Mouse (Mus musculus): ENCODE results near the gene Gm45716. TPM values are rescaled to one million over a fixed set of nuclear protein-coding genes. Genes with fewer than 3 reads are reported as not detected.

The Gm45716 gene
- polyA plus RNA-seq, 1 experiment from 2014 or later = 9.4 TPM

DNA sequence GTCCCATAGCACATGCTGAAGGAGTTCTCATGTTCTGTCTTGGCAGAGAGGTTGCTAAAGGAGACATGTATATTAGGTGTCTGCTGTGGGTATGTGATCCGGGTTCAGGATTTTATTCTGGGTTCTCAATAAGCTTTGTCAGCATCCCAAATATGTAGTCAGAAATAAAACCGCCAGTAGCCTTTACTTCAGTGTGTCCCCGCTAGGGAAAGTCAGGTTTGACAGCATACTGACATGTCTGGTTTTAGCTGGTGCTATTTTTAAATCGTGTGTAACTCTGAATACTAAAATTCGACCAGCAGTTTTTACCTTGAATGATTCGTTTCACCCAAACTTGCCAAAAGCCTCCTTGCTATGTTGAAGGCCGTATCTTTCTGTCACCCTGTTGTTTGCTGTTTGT is 78.1 kb downstream of the Gm45716 start:
- H3K9me3 ChIP-seq (ENCODE audit: control insufficient read depth, low read length) = no peaks in the 10 kb centered on the region; the same call in 1 of the 2 replicates
- no peak overlapping the region for H3K27ac ChIP-seq (ENCODE audit: low read length)
- no peak overlapping the region for H3K4me2 ChIP-seq (ENCODE audit: low read depth, low read length)
- H3K36me3 ChIP-seq (ENCODE audit: control insufficient read depth, insufficient read depth, low read length) = peaks cover 15% of the 10 kb centered on the region
- H3K27me3 ChIP-seq (replicated peaks; ENCODE audit: control insufficient read depth, insufficient read depth, low read length) = no peaks in the 10 kb centered on the region
- no peak overlapping the region for H3K4me3 ChIP-seq (ENCODE audit: low read length)
- no peak for ATAC-seq
- peaks cover 16% of the 10 kb centered on the region for H3K4me1 ChIP-seq (ENCODE audit: control insufficient read depth, insufficient read depth, low read length)
- no peak overlapping the region for H3K9ac ChIP-seq (ENCODE audit: low read depth, low read length)
- WGBS = 87% methylated on average over 7 of the region's 7 CpGs

GRCm38 (mm10) chr11:90268934-90269333 is 81.5 kb downstream of the Gm45716 start:
- ATAC-seq = peak; percentile 97
- 50% methylated on average over 5 of the region's 5 CpGs for WGBS
- Histone ChIP-seq H3K4me1 (ENCODE audit: control insufficient read depth, insufficient read depth, low read length) (peaks cover 16% of the 10 kb centered on the region), H3K9ac (ENCODE audit: low read depth, low read length) (no peak overlapping the region), H3K27ac (ENCODE audit: low read length) (no peak overlapping the region), H3K4me3 (ENCODE audit: low read length) (no peak overlapping the region), H3K36me3 (ENCODE audit: control insufficient read depth, insufficient read depth, low read length) (peaks cover 6% of the 10 kb centered on the region), H3K27me3 (replicated peaks; ENCODE audit: control insufficient read depth, insufficient read depth, low read length) (no peaks in the 10 kb centered on the region), H3K4me2 (ENCODE audit: low read depth, low read length) (no peak overlapping the region), H3K9me3 (ENCODE audit: control insufficient read depth, low read length) (no peaks in the 10 kb centered on the region)

DNA sequence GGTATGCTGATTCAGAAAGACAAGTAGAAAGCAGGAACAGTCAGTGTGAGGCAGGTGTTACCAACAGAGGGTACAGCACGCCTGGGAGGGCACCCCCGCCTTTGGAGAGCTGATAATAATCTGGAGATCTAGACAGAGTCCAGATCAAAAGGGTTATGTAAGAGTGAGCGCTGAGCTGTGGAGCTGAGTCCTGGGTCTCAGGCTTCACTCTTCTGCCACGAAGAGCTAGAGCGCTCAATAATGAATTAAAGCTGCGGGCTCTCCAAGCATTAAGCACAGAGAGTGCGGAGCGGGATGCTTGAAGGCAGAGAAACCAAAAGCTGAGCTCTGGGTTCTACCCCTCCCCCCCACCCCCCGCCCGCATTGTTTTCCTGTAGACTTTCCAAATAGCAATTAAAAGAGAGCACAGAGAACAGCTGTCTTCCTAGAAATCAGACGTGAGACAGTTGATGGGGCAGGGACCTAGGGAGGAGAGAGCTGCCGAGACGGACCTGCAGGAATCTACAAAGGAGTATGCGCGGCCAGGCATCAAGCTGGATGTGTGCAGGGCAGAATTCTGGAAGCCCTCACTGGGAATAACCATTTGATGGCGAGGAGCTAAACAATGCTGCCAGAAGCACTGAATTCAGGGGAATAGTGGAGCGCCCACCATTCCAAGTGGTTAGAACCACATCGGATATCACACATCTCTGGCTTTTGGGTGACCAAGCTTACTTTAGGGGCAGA is 82.1 kb downstream of the Gm45716 start:
- no peaks in the 10 kb centered on the region for H3K9me3 ChIP-seq (ENCODE audit: control insufficient read depth, low read length)
- H3K27ac ChIP-seq (ENCODE audit: low read length) = peak overlapping the region; percentile 55
- H3K4me3 ChIP-seq (ENCODE audit: low read length) = no peak overlapping the region
- H3K4me2 ChIP-seq (ENCODE audit: low read depth, low read length) = peak overlapping the region; percentile 34
- no peaks in the 10 kb centered on the region for H3K27me3 ChIP-seq (replicated peaks; ENCODE audit: control insufficient read depth, insufficient read depth, low read length)
- ATAC-seq = peak; percentile 92
- H3K9ac ChIP-seq (ENCODE audit: low read depth, low read length) = no peak overlapping the region
- 48% methylated on average over 18 of the region's 18 CpGs for WGBS
- peaks cover 22% of the 10 kb centered on the region for H3K4me1 ChIP-seq (ENCODE audit: control insufficient read depth, insufficient read depth, low read length)
- H3K36me3 ChIP-seq (ENCODE audit: control insufficient read depth, insufficient read depth, low read length) = peaks cover 6% of the 10 kb centered on the region

DNA sequence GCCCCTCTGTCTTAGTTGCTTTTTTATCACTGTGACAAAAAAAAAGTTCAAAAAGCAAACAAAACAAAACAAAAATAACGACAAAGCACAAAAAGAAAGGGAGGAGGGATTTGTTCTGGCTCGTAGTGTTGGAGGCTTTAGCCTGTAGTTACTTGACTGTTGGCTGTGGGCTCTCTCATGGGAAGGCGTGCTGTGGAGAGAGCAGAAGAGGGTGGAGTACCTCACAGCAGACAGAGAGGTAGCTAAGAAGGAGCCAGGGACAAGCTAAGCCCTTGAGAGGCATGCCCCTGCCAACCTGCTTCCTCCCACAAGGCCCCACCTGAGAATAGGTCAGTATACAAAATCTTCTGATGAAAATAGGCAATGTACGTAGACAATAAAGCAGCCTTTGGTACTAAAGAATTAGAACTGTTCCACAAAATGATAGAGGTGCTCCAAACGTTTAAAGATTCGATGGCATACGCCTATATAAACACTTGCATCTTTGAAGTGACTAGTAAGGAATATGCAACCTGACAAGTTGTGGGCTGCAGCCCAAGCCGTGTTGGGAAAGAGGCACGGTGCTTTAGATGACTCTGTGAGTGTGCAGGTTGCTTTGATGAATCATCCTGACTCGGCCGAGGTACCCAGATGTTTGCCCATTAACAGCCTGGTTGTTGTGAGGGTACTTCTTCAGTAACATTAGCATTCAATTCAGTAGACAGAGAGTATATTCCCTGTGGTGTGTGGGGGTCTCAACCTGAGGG is 82.8 kb downstream of the Gm45716 start:
- no peak overlapping the region for H3K27ac ChIP-seq (ENCODE audit: low read length)
- ATAC-seq = no peak
- H3K27me3 ChIP-seq (replicated peaks; ENCODE audit: control insufficient read depth, insufficient read depth, low read length) = no peaks in the 10 kb centered on the region
- no peak overlapping the region for H3K4me3 ChIP-seq (ENCODE audit: low read length)
- H3K4me1 ChIP-seq (ENCODE audit: control insufficient read depth, insufficient read depth, low read length) = peaks cover 24% of the 10 kb centered on the region
- no peak overlapping the region for H3K9ac ChIP-seq (ENCODE audit: low read depth, low read length)
- H3K9me3 ChIP-seq (ENCODE audit: control insufficient read depth, low read length) = no peaks in the 10 kb centered on the region
- WGBS = 73% methylated on average over 11 of the region's 11 CpGs
- H3K4me2 ChIP-seq (ENCODE audit: low read depth, low read length) = no peak overlapping the region
- H3K36me3 ChIP-seq (ENCODE audit: control insufficient read depth, insufficient read depth, low read length) = peaks cover 6% of the 10 kb centered on the region

- peak; percentile 67 for ATAC-seq
- no peak overlapping the region for H3K4me3 ChIP-seq (ENCODE audit: low read length)
- 48% methylated on average over 1 of the region's 1 CpGs for WGBS
- H3K4me1 ChIP-seq (ENCODE audit: control insufficient read depth, insufficient read depth, low read length) = peaks cover 14% of the 10 kb centered on the region
- H3K27ac ChIP-seq (ENCODE audit: low read length) = no peak overlapping the region
- H3K4me2 ChIP-seq (ENCODE audit: low read depth, low read length) = no peak overlapping the region
- no peaks in the 10 kb centered on the region for H3K9me3 ChIP-seq (ENCODE audit: control insufficient read depth, low read length)
- H3K27me3 ChIP-seq (replicated peaks; ENCODE audit: control insufficient read depth, insufficient read depth, low read length) = no peaks in the 10 kb centered on the region
- H3K9ac ChIP-seq (ENCODE audit: low read depth, low read length) = no peak overlapping the region
- H3K36me3 ChIP-seq (ENCODE audit: control insufficient read depth, insufficient read depth, low read length) = peaks cover 6% of the 10 kb centered on the region
Observed at GRCm38 (mm10) chr11:90274187-90274586, 86.7 kb downstream of the Gm45716 start.

DNA sequence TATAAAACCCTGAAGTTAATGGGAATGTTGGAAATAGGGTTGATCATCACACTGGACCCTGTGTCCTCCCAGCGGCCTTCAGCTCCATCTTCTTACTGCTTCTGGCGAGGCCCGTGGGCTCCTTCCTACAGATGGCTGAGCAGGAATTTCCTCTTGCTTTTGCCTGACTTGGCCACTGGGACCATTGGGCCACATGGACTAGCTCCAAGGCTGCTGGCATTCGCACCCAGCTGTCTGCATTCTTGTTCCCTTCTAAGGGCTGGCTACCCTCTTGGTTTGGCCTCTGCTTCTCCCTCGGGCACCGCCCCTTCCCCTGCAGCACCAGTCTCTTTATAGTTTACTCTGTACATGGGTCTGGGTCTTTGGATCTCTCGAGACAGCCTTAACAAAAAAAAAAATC is 88.2 kb downstream of the Gm45716 start:
- Histone ChIP-seq H3K36me3 (ENCODE audit: control insufficient read depth, insufficient read depth, low read length) (peaks cover 6% of the 10 kb centered on the region), H3K9me3 (ENCODE audit: control insufficient read depth, low read length) (no peaks in the 10 kb centered on the region), H3K9ac (ENCODE audit: low read depth, low read length) (no peak overlapping the region), H3K27ac (ENCODE audit: low read length) (no peak overlapping the region), H3K4me3 (ENCODE audit: low read length) (no peak overlapping the region), H3K4me2 (ENCODE audit: low read depth, low read length) (no peak overlapping the region), H3K4me1 (ENCODE audit: control insufficient read depth, insufficient read depth, low read length) (peaks cover 7% of the 10 kb centered on the region), H3K27me3 (replicated peaks; ENCODE audit: control insufficient read depth, insufficient read depth, low read length) (no peaks in the 10 kb centered on the region)
- WGBS = 85% methylated on average over 7 of the region's 7 CpGs
- no peak for ATAC-seq

- ATAC-seq = no peak
- H3K36me3 ChIP-seq (ENCODE audit: control insufficient read depth, insufficient read depth, low read length) = peaks cover 5% of the 10 kb centered on the region
- peaks cover 7% of the 10 kb centered on the region for H3K4me1 ChIP-seq (ENCODE audit: control insufficient read depth, insufficient read depth, low read length)
- no peaks in the 10 kb centered on the region for H3K27me3 ChIP-seq (replicated peaks; ENCODE audit: control insufficient read depth, insufficient read depth, low read length)
- 80% methylated on average over 8 of the region's 8 CpGs for WGBS
- no peaks in the 10 kb centered on the region for H3K9me3 ChIP-seq (ENCODE audit: control insufficient read depth, low read length)
- H3K27ac ChIP-seq (ENCODE audit: low read length) = no peak overlapping the region
- no peak overlapping the region for H3K9ac ChIP-seq (ENCODE audit: low read depth, low read length)
- H3K4me3 ChIP-seq (ENCODE audit: low read length) = no peak overlapping the region
- no peak overlapping the region for H3K4me2 ChIP-seq (ENCODE audit: low read depth, low read length)
Observed at GRCm38 (mm10) chr11:90276150-90276549, 88.7 kb downstream of the Gm45716 start.

DNA sequence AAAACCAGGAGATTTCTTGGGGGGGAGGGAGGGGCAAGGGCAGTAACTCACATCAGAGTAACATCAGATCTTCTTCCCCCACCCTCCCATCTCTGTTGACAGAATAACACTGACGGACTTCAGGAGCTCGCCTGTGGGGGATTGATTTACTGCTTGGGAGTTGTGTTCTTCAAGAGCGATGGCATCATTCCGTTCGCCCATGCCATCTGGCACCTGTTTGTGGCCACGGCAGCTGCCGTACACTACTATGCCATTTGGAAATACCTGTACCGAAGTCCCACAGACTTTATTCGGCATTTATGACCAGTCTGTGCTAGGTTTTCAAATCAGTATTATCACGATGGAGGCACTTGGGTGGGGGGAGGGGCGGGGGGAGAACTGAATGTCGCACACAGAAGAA is 89.1 kb downstream of the Gm45716 start:
- ATAC-seq = no peak
- H3K4me1 ChIP-seq (ENCODE audit: control insufficient read depth, insufficient read depth, low read length) = peaks cover 7% of the 10 kb centered on the region
- no peak overlapping the region for H3K4me2 ChIP-seq (ENCODE audit: low read depth, low read length)
- H3K27ac ChIP-seq (ENCODE audit: low read length) = no peak overlapping the region
- no peak overlapping the region for H3K4me3 ChIP-seq (ENCODE audit: low read length)
- WGBS = 85% methylated on average over 12 of the region's 12 CpGs
- no peaks in the 10 kb centered on the region for H3K27me3 ChIP-seq (replicated peaks; ENCODE audit: control insufficient read depth, insufficient read depth, low read length)
- no peak overlapping the region for H3K9ac ChIP-seq (ENCODE audit: low read depth, low read length)
- H3K36me3 ChIP-seq (ENCODE audit: control insufficient read depth, insufficient read depth, low read length) = peaks cover 3% of the 10 kb centered on the region
- H3K9me3 ChIP-seq (ENCODE audit: control insufficient read depth, low read length) = no peaks in the 10 kb centered on the region

DNA sequence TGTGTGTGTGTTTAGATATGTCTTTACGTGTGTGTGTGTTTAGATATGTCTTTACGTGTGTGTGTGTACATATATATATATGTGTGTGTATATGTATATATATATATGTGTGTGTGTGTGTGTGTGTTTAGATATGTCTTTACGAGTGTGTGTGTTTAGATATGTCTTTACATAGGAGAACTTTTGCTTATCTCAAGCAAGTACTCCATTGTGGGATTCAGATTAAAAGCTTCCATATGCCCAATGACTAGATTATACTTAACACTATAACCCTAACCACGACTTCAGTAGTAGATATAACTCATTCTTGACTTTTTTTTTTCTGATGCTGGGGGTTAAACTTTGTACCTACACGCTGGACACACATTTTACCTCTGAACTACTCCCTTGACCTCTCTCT is 92.6 kb downstream of the Gm45716 start:
- 84% methylated on average over 5 of the region's 5 CpGs for WGBS
- Histone ChIP-seq H3K27me3 (replicated peaks; ENCODE audit: control insufficient read depth, insufficient read depth, low read length) (no peaks in the 10 kb centered on the region), H3K36me3 (ENCODE audit: control insufficient read depth, insufficient read depth, low read length) (no peaks in the 10 kb centered on the region), H3K27ac (ENCODE audit: low read length) (no peak overlapping the region), H3K4me3 (ENCODE audit: low read length) (no peak overlapping the region), H3K9ac (ENCODE audit: low read depth, low read length) (no peak overlapping the region), H3K9me3 (ENCODE audit: control insufficient read depth, low read length) (no peaks in the 10 kb centered on the region), H3K4me2 (ENCODE audit: low read depth, low read length) (no peak overlapping the region), H3K4me1 (ENCODE audit: control insufficient read depth, insufficient read depth, low read length) (no peaks in the 10 kb centered on the region)
- no peak for ATAC-seq
